Comparison of ENCODE assay signal across 14 mouse cellular contexts in genomic region chr7:77812052-77812903, GRCm38 (mm10).
DNase-seq lines count a peak whose midpoint lies in the region; ATAC-seq lines count a peak whose summit lies in the region.
"Had no signal": no experiment of that assay in that cellular context is flagged by ENCODE, and none has a peak within 500 bp of the region (broad histone marks: within the 10 kb centered on the region; RNA-seq: fewer than 3 reads in every experiment).

No protein-coding gene starts in this region.

- WGBS in hindbrain, embryonic 10.5 days, result 8% methylated on average over 2 of the region's 2 CpGs
- 0% methylated on average over 2 of the region's 2 CpGs for WGBS in hindbrain, embryonic 16.5 days
- WGBS in midbrain, embryonic 11.5 days, result 6% methylated on average over 2 of the region's 2 CpGs
- WGBS in midbrain, embryonic 16.5 days, result 3% methylated on average over 2 of the region's 2 CpGs
- WGBS in forebrain, embryonic 15.5 days, result 2% methylated on average over 2 of the region's 2 CpGs
- WGBS in limb, embryonic 10.5 days, result 10% methylated on average over 2 of the region's 2 CpGs

- H3K27ac ChIP-seq in hindbrain, embryonic 10.5 days, result no peak overlapping the region
- H3K27ac ChIP-seq in hindbrain, embryonic 16.5 days (ENCODE audit: low read depth, low read length), result no peak overlapping the region
- no peak overlapping the region for H3K27ac ChIP-seq in midbrain, embryonic 11.5 days (ENCODE audit: low read depth, low read length)
- H3K27ac ChIP-seq in midbrain, embryonic 16.5 days (ENCODE audit: low read length), result no peak overlapping the region
- peak overlapping the region; percentile 27; the same call in 1 of the 2 replicates for H3K27ac ChIP-seq in forebrain, embryonic 15.5 days (replicated peaks)
- no peak overlapping the region for H3K27ac ChIP-seq in limb, embryonic 10.5 days
- H3K27ac ChIP-seq: limb, embryonic 12.5 days; macrophage had no signal

- H3K4me1 ChIP-seq in hindbrain, embryonic 10.5 days (replicated peaks), result peaks cover 12% of the 10 kb centered on the region
- H3K4me1 ChIP-seq in hindbrain, embryonic 16.5 days (ENCODE audit: control insufficient read depth, insufficient read depth, low read depth, low read length), result no peaks in the 10 kb centered on the region
- H3K4me1 ChIP-seq in midbrain, embryonic 11.5 days (ENCODE audit: control insufficient read depth, insufficient read depth, low read length), result peaks cover 6% of the 10 kb centered on the region; the same call in 1 of the 2 replicates
- H3K4me1 ChIP-seq in midbrain, embryonic 16.5 days (ENCODE audit: control insufficient read depth, insufficient read depth, low read length), result no peaks in the 10 kb centered on the region
- peaks cover 6% of the 10 kb centered on the region; the same call in 1 of the 2 replicates for H3K4me1 ChIP-seq in forebrain, embryonic 15.5 days
- H3K4me1 ChIP-seq in limb, embryonic 10.5 days, result peaks cover 5% of the 10 kb centered on the region
- H3K4me1 ChIP-seq: limb, embryonic 12.5 days had no signal

- no peaks in the 10 kb centered on the region for H3K27me3 ChIP-seq in hindbrain, embryonic 10.5 days (ENCODE audit: insufficient read depth, poor library complexity, severe bottlenecking)
- H3K27me3 ChIP-seq in hindbrain, embryonic 16.5 days (replicated peaks; ENCODE audit: control insufficient read depth, insufficient read depth, low read length), result no peaks in the 10 kb centered on the region
- H3K27me3 ChIP-seq in midbrain, embryonic 11.5 days (ENCODE audit: control insufficient read depth, insufficient read depth, low read length), result no peaks in the 10 kb centered on the region
- no peaks in the 10 kb centered on the region for H3K27me3 ChIP-seq in midbrain, embryonic 16.5 days (ENCODE audit: control insufficient read depth, insufficient read depth, low read depth, low read length)
- no peaks in the 10 kb centered on the region for H3K27me3 ChIP-seq in forebrain, embryonic 15.5 days
- no peaks in the 10 kb centered on the region for H3K27me3 ChIP-seq in limb, embryonic 10.5 days (ENCODE audit: low read depth, poor library complexity, severe bottlenecking)
- H3K27me3 ChIP-seq: limb, embryonic 12.5 days had no signal

- no peak overlapping the region for H3K4me2 ChIP-seq in hindbrain, embryonic 16.5 days (ENCODE audit: low read length)
- H3K4me2 ChIP-seq in midbrain, embryonic 11.5 days, result no peak overlapping the region
- H3K4me2 ChIP-seq in midbrain, embryonic 16.5 days (ENCODE audit: low read length), result no peak overlapping the region
- H3K4me2 ChIP-seq in forebrain, embryonic 15.5 days (replicated peaks), result no peak overlapping the region
- H3K4me2 ChIP-seq: limb, embryonic 12.5 days had no signal

- no peak overlapping the region for H3K4me3 ChIP-seq in hindbrain, embryonic 10.5 days
- H3K4me3 ChIP-seq in hindbrain, embryonic 16.5 days (ENCODE audit: low read length), result no peak overlapping the region
- H3K4me3 ChIP-seq in midbrain, embryonic 11.5 days (ENCODE audit: low read depth, low read length), result no peak overlapping the region
- no peak overlapping the region for H3K4me3 ChIP-seq in midbrain, embryonic 16.5 days (ENCODE audit: low read depth, low read length)
- H3K4me3 ChIP-seq in forebrain, embryonic 15.5 days, result no peak overlapping the region
- H3K4me3 ChIP-seq in limb, embryonic 10.5 days, result no peak overlapping the region
- H3K4me3 ChIP-seq: limb, embryonic 12.5 days had no signal

- H3K9me3 ChIP-seq in hindbrain, embryonic 10.5 days, result no peaks in the 10 kb centered on the region
- no peaks in the 10 kb centered on the region for H3K9me3 ChIP-seq in hindbrain, embryonic 16.5 days (ENCODE audit: control insufficient read depth, low read length)
- H3K9me3 ChIP-seq in midbrain, embryonic 11.5 days (ENCODE audit: control insufficient read depth, low read length), result no peaks in the 10 kb centered on the region
- no peaks in the 10 kb centered on the region for H3K9me3 ChIP-seq in midbrain, embryonic 16.5 days (replicated peaks; ENCODE audit: control insufficient read depth, low read length, poor library complexity, severe bottlenecking)
- no peaks in the 10 kb centered on the region for H3K9me3 ChIP-seq in forebrain, embryonic 15.5 days
- H3K9me3 ChIP-seq in limb, embryonic 10.5 days (replicated peaks), result no peaks in the 10 kb centered on the region
- H3K9me3 ChIP-seq: limb, embryonic 12.5 days had no signal

- peak; percentile 31 for DNase-seq in hindbrain, embryonic 10.5 days (ENCODE audit: low spot score)
- no peak for DNase-seq in midbrain, embryonic 11.5 days (ENCODE audit: low spot score, missing footprints)
- no peak for DNase-seq in thymus, postnatal 36 days
- DNase-seq in limb, embryonic 10.5 days (ENCODE audit: low spot score), result no peak
- DNase-seq: cerebellum, adult 18-20 months; layer of hippocampus, postnatal 36 days; liver, postnatal 0 days; retina, postnatal 1 day had no signal

- ATAC-seq in hindbrain, embryonic 16.5 days, result no peak
- peak; percentile 92 for ATAC-seq in midbrain, embryonic 11.5 days (ENCODE audit: low FRiP score)
- ATAC-seq in midbrain, embryonic 16.5 days, result no peak
- ATAC-seq in forebrain, embryonic 15.5 days (replicated peaks), result peak; percentile 98
- ATAC-seq in frontal cortex, adult (ENCODE audit: low TSS enrichment), result no peak
- ATAC-seq: liver, postnatal 0 days had no signal

- H3K9ac ChIP-seq in hindbrain, embryonic 16.5 days (ENCODE audit: low read depth, low read length), result no peak overlapping the region
- H3K9ac ChIP-seq in midbrain, embryonic 11.5 days (ENCODE audit: low read length), result no peak overlapping the region
- H3K9ac ChIP-seq in midbrain, embryonic 16.5 days (ENCODE audit: low read depth, low read length), result no peak overlapping the region
- no peak overlapping the region for H3K9ac ChIP-seq in forebrain, embryonic 15.5 days (replicated peaks)
- H3K9ac ChIP-seq: limb, embryonic 12.5 days; liver, postnatal 0 days had no signal

- H3K36me3 ChIP-seq in hindbrain, embryonic 10.5 days, result no peaks in the 10 kb centered on the region
- H3K36me3 ChIP-seq in hindbrain, embryonic 16.5 days (ENCODE audit: control insufficient read depth, insufficient read depth, low read length), result no peaks in the 10 kb centered on the region
- H3K36me3 ChIP-seq in midbrain, embryonic 11.5 days (ENCODE audit: control insufficient read depth, insufficient read depth, low read length), result no peaks in the 10 kb centered on the region
- H3K36me3 ChIP-seq in midbrain, embryonic 16.5 days (ENCODE audit: control insufficient read depth, insufficient read depth, low read length), result no peaks in the 10 kb centered on the region
- H3K36me3 ChIP-seq in forebrain, embryonic 15.5 days, result no peaks in the 10 kb centered on the region
- H3K36me3 ChIP-seq in limb, embryonic 10.5 days, result no peaks in the 10 kb centered on the region
- H3K36me3 ChIP-seq: limb, embryonic 12.5 days had no signal

Comparison
In these comparisons a context has a peak if more than half of its experiments do, and no peak if none do; other contexts are left out.
1. ATAC-seq: peak in midbrain, embryonic 11.5 days (single experiment) and forebrain, embryonic 15.5 days (single experiment); none in hindbrain, embryonic 16.5 days (single experiment), midbrain, embryonic 16.5 days (single experiment) and frontal cortex, adult (single experiment).